Mouse (Mus musculus): Measurements from ENCODE around the gene Sco1. TPM values are rescaled to one million over a fixed set of nuclear protein-coding genes. Genes with fewer than 3 reads are reported as not detected.

Gene Sco1
- total and polyA plus RNA-seq, 3 experiments = 14.1 to 32.9 TPM; not detected in 1

- Histone ChIP-seq H3K27ac (ENCODE audit: control insufficient read depth, low read depth, low read length) (no peak overlapping the region), H3K79me2 (ENCODE audit: control insufficient read depth, insufficient read depth, low read length, poor library complexity) (no peaks in the 10 kb centered on the region; the same call in 1 of the 2 replicates), H3K4me1 (ENCODE audit: control insufficient read depth in 1 of 2, insufficient read depth in 2 of 2, low read length in 2 of 2) (peaks cover 5 to 32% of the 10 kb centered on the region in 2 experiments; a peak in 3 of 4 replicates), H3K4me3 (ENCODE audit: control insufficient read depth in 1 of 2, insufficient read depth in 1 of 2, low read depth in 2 of 2, low read length in 2 of 2) (peak overlapping the region; percentile 10 to 24; a peak in 3 of 4 replicates), H3K36me3 (ENCODE audit: control insufficient read depth in 1 of 2, insufficient read depth in 2 of 2, low read length in 2 of 2) (peaks cover 0 to 21% of the 10 kb centered on the region in 2 experiments; a peak in 2 of 4 replicates), H3K9me3 (replicated peaks; ENCODE audit: insufficient read depth, low read length) (no peaks in the 10 kb centered on the region), H3K27me3 (ENCODE audit: control insufficient read depth in 1 of 2, insufficient read depth in 2 of 2, low read length in 2 of 2) (no peaks in the 10 kb centered on the region; a peak in 1 of 4 replicates), H3K9ac (ENCODE audit: control insufficient read depth, low read depth, low read length, poor library complexity, severe bottlenecking) (peak overlapping the region; percentile 24; the same call in 1 of the 2 replicates)
- DNase-seq (ENCODE audit: low read depth, low spot score) = peak; percentile 91
- TF ChIP-seq RAD21 (IDR thresholded peaks at IDR 0.05; ENCODE audit: low read depth, low read length) (peak; percentile 72), MXI1 (IDR thresholded peaks at IDR 0.05; ENCODE audit: low read depth, low read length) (peak; percentile 70), MAX (IDR thresholded peaks at IDR 0.05; ENCODE audit: low read length) (peak; percentile 49; the same call in 1 of the 2 replicates), POLR2AphosphoS2 (IDR thresholded peaks at IDR 0.05; ENCODE audit: low read length) (no peak), SMC3 (IDR thresholded peaks at IDR 0.05; ENCODE audit: low read depth, low read length) (peak; percentile 84), TCF12 (IDR thresholded peaks at IDR 0.05; ENCODE audit: low read depth, low read length) (peak; percentile 69), CHD2 (IDR thresholded peaks at IDR 0.05; ENCODE audit: low read length) (0 out of 2 replicates have a peak, but pooled peaks have one; percentile 33), TAL1 (IDR thresholded peaks at IDR 0.05; ENCODE audit: low read length) (no peak), HCFC1 (IDR thresholded peaks at IDR 0.05; ENCODE audit: low read depth, low read length) (0 out of 2 replicates have a peak, but pooled peaks have one; percentile 34), USF2 (IDR thresholded peaks at IDR 0.05; ENCODE audit: borderline replicate concordance in 1 of 2, insufficient read depth in 1 of 2, low read depth in 1 of 2, low read length in 2 of 2) (no peak), GATA1 (IDR thresholded peaks at IDR 0.05; ENCODE audit: low read depth, low read length) (peak; percentile 86), UBTF (IDR thresholded peaks at IDR 0.05; ENCODE audit: borderline replicate concordance, insufficient read depth, low read depth, low read length) (no peak), POLR2A (IDR thresholded peaks at IDR 0.05; ENCODE audit: control insufficient read depth in 1 of 2, insufficient read depth in 1 of 2, low read depth in 1 of 2, low read length in 2 of 2, poor library complexity in 1 of 2) (no peak), MEF2A (IDR thresholded peaks at IDR 0.05; ENCODE audit: extremely low read depth, insufficient replicate concordance, low read depth, low read length, poor library complexity, severe bottlenecking) (no peak), POLR2AphosphoS5 (IDR thresholded peaks at IDR 0.05; ENCODE audit: borderline replicate concordance, low read depth, low read length) (no peak), CTCF (IDR thresholded peaks at IDR 0.05 in 2 of 3, conservative IDR thresholded peaks at IDR 0.05 in 1 of 3; ENCODE audit: control insufficient read depth in 1 of 3, insufficient read depth in 1 of 3, low read depth in 2 of 3, low read length in 3 of 3, poor library complexity in 1 of 3, severe bottlenecking in 1 of 3) (peak; percentile 68 to 92 (median 84)), SIN3A (IDR thresholded peaks at IDR 0.05; ENCODE audit: low read length) (peak; percentile 60; the same call in 1 of the 2 replicates), JUND (IDR thresholded peaks at IDR 0.05; ENCODE audit: low read depth, low read length) (no peak), MAZ (IDR thresholded peaks at IDR 0.05; ENCODE audit: low read depth, low read length) (peak; percentile 84), ZKSCAN1 (IDR thresholded peaks at IDR 0.05; ENCODE audit: low read depth, low read length) (no peak), MYB (IDR thresholded peaks at IDR 0.05; ENCODE audit: low read depth, low read length) (no peak; the same call in 1 of the 2 replicates), ETS1 (IDR thresholded peaks at IDR 0.05; ENCODE audit: low read depth, low read length) (peak; percentile 52; the same call in 1 of the 2 replicates), TBP (IDR thresholded peaks at IDR 0.05; ENCODE audit: low read depth, low read length) (0 out of 2 replicates have a peak, but pooled peaks have one; percentile 8), MYC (IDR thresholded peaks at IDR 0.05; ENCODE audit: low read depth, low read length) (no peak), USF1 (IDR thresholded peaks at IDR 0.05; ENCODE audit: low read depth, low read length) (no peak), ZMIZ1 (IDR thresholded peaks at IDR 0.05; ENCODE audit: low read depth, low read length) (no peak), E2F4 (IDR thresholded peaks at IDR 0.05; ENCODE audit: borderline replicate concordance, low read depth, low read length) (no peak), EP300 (IDR thresholded peaks at IDR 0.05; ENCODE audit: low read depth in 1 of 2, low read length in 2 of 2) (peak; percentile 83 to 84), NELFE (IDR thresholded peaks at IDR 0.05; ENCODE audit: low read depth, low read length) (no peak), ZNF384 (IDR thresholded peaks at IDR 0.05; ENCODE audit: low read depth, low read length) (no peak), KAT2A (conservative IDR thresholded peaks at IDR 0.05; ENCODE audit: low read depth, low read length) (0 out of 2 replicates have a peak, but pooled peaks have one; percentile 33), NRF1 (IDR thresholded peaks at IDR 0.05; ENCODE audit: insufficient read depth, low read depth, low read length, poor library complexity, severe bottlenecking) (no peak), CHD1 (IDR thresholded peaks at IDR 0.05; ENCODE audit: low read depth, low read length) (no peak), MAFK (IDR thresholded peaks at IDR 0.05; ENCODE audit: borderline replicate concordance, low read depth, low read length) (no peak), ELF1 (IDR thresholded peaks at IDR 0.05; ENCODE audit: low read depth, low read length) (no peak), GABPA (IDR thresholded peaks at IDR 0.05; ENCODE audit: low read depth, low read length) (no peak), ZC3H11A (IDR thresholded peaks at IDR 0.05; ENCODE audit: low read depth, low read length) (peak; percentile 75)
Observed at GRCm38 (mm10) chr11:67020948-67021347, 31.5 kb upstream of the Sco1 start.

Measured in MEL (cell line).